Mouse (Mus musculus): ENCODE data around the gene Mmaa.

GRCm38 (mm10) chr8:79299704-79300103 is 5.0 kb upstream of the Mmaa start:
- TF ChIP-seq CTCF (IDR thresholded peaks at IDR 0.05): peak; percentile 85
- 0 out of 2 replicates have a peak, but pooled peaks have one; percentile 30 for TF ChIP-seq EP300 (IDR thresholded peaks at IDR 0.05; ENCODE audit: insufficient read depth, low read depth, low read length)

Data from heart, adult 2 months (tissue).